ENCODE assay signal across 29 mouse cellular contexts in genomic region chr1:118580174-118580702, GRCm38 (mm10). TPM values are rescaled to one million over a fixed set of nuclear protein-coding genes. Genes with fewer than 3 reads are reported as not detected.
A peak's percentile ranks its signal among the peaks of the same experiment; 100 is the strongest.
DNase-seq lines count a peak whose midpoint lies in the region; ATAC-seq and TF ChIP-seq lines count a peak whose summit lies in the region.
"Had no signal": no experiment of that assay in that cellular context is flagged by ENCODE, and none has a peak within 500 bp of the region (broad histone marks: within the 10 kb centered on the region; RNA-seq: fewer than 3 reads in every experiment).

No protein-coding gene starts in this region.

- no peak overlapping the region for H3K9ac ChIP-seq in lung, postnatal 0 days (replicated peaks; ENCODE audit: low read depth)
- no peak overlapping the region for H3K9ac ChIP-seq in midbrain, embryonic 15.5 days
- H3K9ac ChIP-seq: embryonic facial prominence, embryonic 12.5 days; forebrain, embryonic 12.5 days had no signal

- no peaks in the 10 kb centered on the region for H3K9me3 ChIP-seq in lung, postnatal 0 days (ENCODE audit: low read length)
- no peaks in the 10 kb centered on the region for H3K9me3 ChIP-seq in midbrain, embryonic 15.5 days
- H3K9me3 ChIP-seq: embryonic facial prominence, embryonic 10.5 days; embryonic facial prominence, embryonic 12.5 days; forebrain, embryonic 10.5 days; forebrain, embryonic 12.5 days; G1E had no signal

- no peak overlapping the region for H3K27ac ChIP-seq in lung, postnatal 0 days (ENCODE audit: low read length)
- H3K27ac ChIP-seq in bone marrow, adult 2 months (ENCODE audit: control insufficient read depth, insufficient read depth, low read depth, low read length, poor library complexity): peak overlapping the region; percentile 6; the same call in 1 of the 2 replicates
- H3K27ac ChIP-seq in midbrain, embryonic 15.5 days: no peak overlapping the region
- H3K27ac ChIP-seq: embryonic facial prominence, embryonic 10.5 days; embryonic facial prominence, embryonic 12.5 days; forebrain, embryonic 10.5 days; forebrain, embryonic 12.5 days had no signal

- no peak for TF ChIP-seq POLR2A in bone marrow, adult 2 months (IDR thresholded peaks at IDR 0.05; ENCODE audit: borderline replicate concordance, control insufficient read depth, low read depth, low read length)

- H3K4me2 ChIP-seq in lung, postnatal 0 days (replicated peaks; ENCODE audit: low read depth, low read length): no peak overlapping the region
- H3K4me2 ChIP-seq in midbrain, embryonic 15.5 days: no peak overlapping the region
- H3K4me2 ChIP-seq: embryonic facial prominence, embryonic 12.5 days; forebrain, embryonic 12.5 days had no signal

- DNase-seq in lung, postnatal 0 days (ENCODE audit: low spot score): peak; percentile 74
- no peak for DNase-seq in lung, postnatal 4 days
- DNase-seq in MN1 (ENCODE audit: low spot score): no peak
- DNase-seq: adrenal gland, adult 8-10 months; adrenal gland, postnatal 14 days; adrenal gland, postnatal 36 days; B cell, adult 2 months; cerebellum, adult 11 months; cerebellum, adult 18-20 months; cerebellum, adult 8-10 months; cerebellum, adult 9-11 months; cerebellum, postnatal 14 days; cerebellum, postnatal 36 days had no signal

- no peaks in the 10 kb centered on the region for H3K4me1 ChIP-seq in lung, postnatal 0 days (ENCODE audit: insufficient read depth, low read depth, low read length)
- peaks cover 3% of the 10 kb centered on the region for H3K4me1 ChIP-seq in bone marrow, adult 2 months (ENCODE audit: control insufficient read depth, insufficient read depth, low read length)
- no peaks in the 10 kb centered on the region for H3K4me1 ChIP-seq in midbrain, embryonic 15.5 days
- H3K4me1 ChIP-seq: embryonic facial prominence, embryonic 10.5 days; embryonic facial prominence, embryonic 12.5 days; forebrain, embryonic 10.5 days; forebrain, embryonic 12.5 days had no signal

- no peaks in the 10 kb centered on the region for H3K36me3 ChIP-seq in lung, postnatal 0 days (ENCODE audit: insufficient read depth, low read length)
- peaks cover 41% of the 10 kb centered on the region for H3K36me3 ChIP-seq in midbrain, embryonic 15.5 days (replicated peaks)

- H3K27me3 ChIP-seq in lung, postnatal 0 days (replicated peaks; ENCODE audit: insufficient read depth, low read length): no peaks in the 10 kb centered on the region
- no peaks in the 10 kb centered on the region for H3K27me3 ChIP-seq in midbrain, embryonic 15.5 days (replicated peaks)
- H3K27me3 ChIP-seq: CH12.LX; embryonic facial prominence, embryonic 12.5 days; forebrain, embryonic 12.5 days had no signal

- H3K4me3 ChIP-seq in lung, postnatal 0 days (ENCODE audit: low read depth, low read length): no peak overlapping the region
- no peak overlapping the region for H3K4me3 ChIP-seq in bone marrow, adult 2 months (replicated peaks; ENCODE audit: control insufficient read depth, low read depth, low read length)
- no peak overlapping the region for H3K4me3 ChIP-seq in midbrain, embryonic 15.5 days
- H3K4me3 ChIP-seq: embryonic facial prominence, embryonic 10.5 days; embryonic facial prominence, embryonic 12.5 days; erythroblast, embryonic 14.5 days; forebrain, embryonic 10.5 days; forebrain, embryonic 12.5 days had no signal

- 78% methylated on average over 2 of the region's 2 CpGs for WGBS in lung, postnatal 0 days
- 44% methylated on average over 2 of the region's 2 CpGs for WGBS in bone marrow, adult 2 months
- 93% methylated on average over 2 of the region's 2 CpGs for WGBS in midbrain, embryonic 15.5 days

- ATAC-seq in lung, postnatal 0 days: peak; percentile 80
- ATAC-seq in granulocyte monocyte progenitor cell, adult 5-6 weeks (replicated peaks; ENCODE audit: poor library complexity, severe bottlenecking): peak; percentile 68
- ATAC-seq in megakaryocyte progenitor cell, adult 5-6 weeks (replicated peaks; ENCODE audit: poor library complexity): peak; percentile 74
- no peak for ATAC-seq in erythroblast, adult 5-6 weeks (replicated peaks; ENCODE audit: low FRiP score, poor library complexity, severe bottlenecking)
- ATAC-seq in midbrain, embryonic 15.5 days (replicated peaks): no peak
- ATAC-seq: activated CD4-positive, CD25-positive, alpha-beta regulatory T cell, adult 4 months; CD4-positive, CD25-positive, alpha-beta regulatory T cell, adult 4 months; forebrain, embryonic 14.5 days; forebrain, embryonic 16.5 days had no signal

- no peak for TF ChIP-seq CTCF in lung, postnatal 0 days (IDR thresholded peaks at IDR 0.05)
- no peak for TF ChIP-seq CTCF in bone marrow, adult 2 months (IDR thresholded peaks at IDR 0.05; ENCODE audit: control insufficient read depth, insufficient read depth, low read length)

- TF ChIP-seq EP300 in lung, postnatal 0 days (IDR thresholded peaks at IDR 0.05): 0 out of 2 replicates have a peak, but pooled peaks have one; percentile 24

RNA-seq across cellular contexts. Expression of gene Tfcp2l1, which starts 47.5 kb away (rescaled TPM):
- 12.1 and 14.5 TPM in 2 replicates for polyA plus RNA-seq in lung, postnatal 0 days (2015; fragmentation: Nextera tagmentation; extraction: Ambion mirVana)
- polyA plus RNA-seq in bone marrow, adult 2 months (2011; ENCODE audit: insufficient read depth, insufficient read length, low replicate concordance, missing spikeins): 2.7 TPM in 1 of 2 replicates, not detected in the other
- not detected in 2 replicates for total RNA-seq in granulocyte monocyte progenitor cell, adult 5-6 weeks (2014; fragmentation: Nextera tagmentation)
- 0.15 and 1.7 TPM in 2 replicates for total RNA-seq in granulocyte monocyte progenitor cell, adult 5-6 weeks (2017)
- total RNA-seq in megakaryocyte progenitor cell, adult 5-6 weeks (2015): 0.10 TPM in 1 of 2 replicates, not detected in the other
- 0.10 TPM in 1 of 2 replicates, not detected in the other for total RNA-seq in megakaryocyte progenitor cell, adult 5-6 weeks (2017)
- total RNA-seq in erythroblast, adult 5-6 weeks (2015; ENCODE audit: low replicate concordance): 0.19 TPM in 1 of 2 replicates, not detected in the other
- total RNA-seq in erythroblast, adult 5-6 weeks (2017; ENCODE audit: low replicate concordance): 0.09 TPM in 1 of 2 replicates, not detected in the other
- polyA plus RNA-seq in midbrain, embryonic 15.5 days (2015; fragmentation: Nextera tagmentation; extraction: Ambion mirVana): 0.51 and 0.61 TPM in 2 replicates
- polyA plus RNA-seq: erythroblast, embryonic 14.5 days; G1E had no signal

Comparison
In these comparisons a context has a peak if more than half of its experiments do, and no peak if none do; other contexts are left out.
1. ATAC-seq: peak in lung, postnatal 0 days (single experiment), granulocyte monocyte progenitor cell, adult 5-6 weeks (single experiment) and megakaryocyte progenitor cell, adult 5-6 weeks (single experiment); none in erythroblast, adult 5-6 weeks (single experiment) and midbrain, embryonic 15.5 days (single experiment).